Mouse (Mus musculus) CH12.LX (cell line): ENCODE data around the gene Prps1l1. TPM values are rescaled to one million over a fixed set of nuclear protein-coding genes. Genes with fewer than 3 reads are reported as not detected.

Experiments
- DNase-seq: peaks from one replicate; pipeline ENCODE4 v3.0.0-alpha.2; 2013; ENCODE audit errors: extremely low read depth
- H3K27ac ChIP-seq: 2 replicates; pipeline ENCODE4 v1.5.1; 2012; ENCODE audit warnings: low read depth, mild to moderate bottlenecking, control low read depth, moderate library complexity; ENCODE audit not compliant: insufficient read depth
- H3K27me3 ChIP-seq: replicated peaks from 2 replicates; pipeline ENCODE3; 2012; ENCODE audit warnings: inconsistent platforms
- H3K36me3 ChIP-seq, 2 experiments: replicated peaks in 1 of 2; 2 replicates each; pipeline versions ENCODE3 to v1.6.1; 2012; ENCODE audit warnings: inconsistent platforms in 1 of 2, low read length in 1 of 2, mild to moderate bottlenecking in 1 of 2, mixed read lengths in 1 of 2, moderate library complexity in 1 of 2; ENCODE audit not compliant: control insufficient read depth in 1 of 2, insufficient read depth in 1 of 2
- H3K4me1 ChIP-seq, 2 experiments: 2 replicates each; pipeline ENCODE4 v1.6.1; 2012; ENCODE audit warnings: inconsistent platforms in 1 of 2, moderate library complexity in 1 of 2; ENCODE audit not compliant: insufficient read depth in 2 of 2, control insufficient read depth in 1 of 2
- H3K4me2 ChIP-seq: 2 replicates; pipeline ENCODE4 v1.6.1; 2012; ENCODE audit warnings: low read depth, mild to moderate bottlenecking, control low read depth; ENCODE audit not compliant: poor library complexity, insufficient read depth, severe bottlenecking
- H3K4me3 ChIP-seq, 3 experiments: fragments of 150-350 bp in 1 of 3; sonication (generic) in 1 of 3; replicated peaks in 1 of 3; 2 replicates each; pipeline versions ENCODE3 to v1.5.1; 2011 to 2012; ENCODE audit warnings: low read depth in 2 of 3, low read length in 2 of 3, mild to moderate bottlenecking in 2 of 3, moderate library complexity in 2 of 3, control low read depth in 1 of 3, improper control_type of control experiment in 1 of 3, inconsistent platforms in 1 of 3, mixed read lengths in 1 of 3; ENCODE audit not compliant: poor library complexity in 1 of 3
- H3K79me2 ChIP-seq: replicated peaks from 2 replicates; pipeline ENCODE4 v1.6.1; 2012; ENCODE audit warnings: mild to moderate bottlenecking, moderate library complexity; ENCODE audit not compliant: control insufficient read depth, poor library complexity, insufficient read depth, severe bottlenecking; ENCODE audit errors: extremely low read depth
- H3K9ac ChIP-seq: 2 replicates; pipeline ENCODE4 v1.6.1; 2012; ENCODE audit warnings: low read depth, mild to moderate bottlenecking, control low read depth, moderate library complexity; ENCODE audit not compliant: insufficient read depth
- H3K9me3 ChIP-seq: replicated peaks from 2 replicates; pipeline ENCODE3; 2012; ENCODE audit warnings: low read length, inconsistent platforms, mixed read lengths
- BHLHE40 ChIP-seq: IDR thresholded peaks from 2 replicates; pipeline ENCODE4 v1.6.1; 2011; ENCODE audit warnings: mild to moderate bottlenecking, low read depth, low read length, improper control_type of control experiment
- CHD1 ChIP-seq: IDR thresholded peaks from 2 replicates; pipeline ENCODE4 v1.6.1; 2012; ENCODE audit warnings: low read depth, low read length, improper control_type of control experiment, inconsistent platforms
- CHD2 ChIP-seq: IDR thresholded peaks from 2 replicates; pipeline ENCODE4 v1.6.1; 2011; ENCODE audit warnings: low read length, improper control_type of control experiment
- CTCF ChIP-seq, 2 experiments: IDR thresholded peaks in 1 of 2; conservative IDR thresholded peaks in 1 of 2; 2 replicates each; pipeline ENCODE4 v1.5.1; 2011 to 2012; ENCODE audit warnings: low read depth in 2 of 2, low read length in 2 of 2, improper control_type of control experiment in 1 of 2, inconsistent platforms in 1 of 2, mild to moderate bottlenecking in 1 of 2, moderate library complexity in 1 of 2
- E2F4 ChIP-seq: IDR thresholded peaks from 2 replicates; pipeline ENCODE4 v1.6.1; 2011; ENCODE audit warnings: low read depth, low read length, improper control_type of control experiment; ENCODE audit not compliant: insufficient replicate concordance
- ELF1 ChIP-seq: IDR thresholded peaks from 2 replicates; pipeline ENCODE4 v1.6.1; 2014; ENCODE audit warnings: low read depth, mild to moderate bottlenecking, inconsistent platforms, low read length, improper control_type of control experiment
- ETS1 ChIP-seq: conservative IDR thresholded peaks from 2 replicates; pipeline ENCODE4 v1.6.1; 2012; ENCODE audit warnings: low read depth, mild to moderate bottlenecking, inconsistent platforms, low read length, improper control_type of control experiment, moderate library complexity
- IRF4 ChIP-seq: IDR thresholded peaks from 2 replicates; pipeline ENCODE4 v1.6.1; 2014; ENCODE audit warnings: low read depth, mild to moderate bottlenecking, inconsistent platforms, low read length, improper control_type of control experiment
- KAT2A ChIP-seq: IDR thresholded peaks from 2 replicates; pipeline ENCODE4 v1.6.1; 2012; ENCODE audit warnings: low read length, improper control_type of control experiment, inconsistent platforms; ENCODE audit not compliant: insufficient replicate concordance
- MAFK ChIP-seq: IDR thresholded peaks from 2 replicates; pipeline ENCODE4 v1.6.1; 2011; ENCODE audit warnings: low read length, improper control_type of control experiment; ENCODE audit not compliant: insufficient replicate concordance
- MAX ChIP-seq: IDR thresholded peaks from 2 replicates; pipeline ENCODE4 v1.6.1; 2011; ENCODE audit warnings: low read length, improper control_type of control experiment
- MAZ ChIP-seq: IDR thresholded peaks from 2 replicates; pipeline ENCODE4 v1.6.1; 2012; ENCODE audit warnings: low read depth, mild to moderate bottlenecking, inconsistent platforms, low read length, improper control_type of control experiment, moderate library complexity
- MXI1 ChIP-seq: IDR thresholded peaks from 2 replicates; pipeline ENCODE4 v1.6.1; 2011; ENCODE audit warnings: mild to moderate bottlenecking, low read depth, low read length, improper control_type of control experiment
- MYC ChIP-seq: IDR thresholded peaks from 2 replicates; pipeline ENCODE4 v1.6.1; 2011; ENCODE audit warnings: low read depth, mild to moderate bottlenecking, improper control_type of control experiment, low read length
- POLR2AphosphoS2 ChIP-seq: IDR thresholded peaks from 2 replicates; pipeline ENCODE4 v1.6.1; 2011; ENCODE audit warnings: low read depth, low read length, improper control_type of control experiment
- RCOR1 ChIP-seq: conservative IDR thresholded peaks from 2 replicates; pipeline ENCODE4 v1.6.1; 2012; ENCODE audit warnings: low read depth, mild to moderate bottlenecking, inconsistent platforms, low read length, improper control_type of control experiment
- SIN3A ChIP-seq: IDR thresholded peaks from 2 replicates; pipeline ENCODE4 v1.6.1; 2012; ENCODE audit warnings: low read length, improper control_type of control experiment, inconsistent platforms
- SMC3 ChIP-seq: IDR thresholded peaks from 2 replicates; pipeline ENCODE4 v1.6.1; 2011; ENCODE audit warnings: low read depth, low read length, improper control_type of control experiment
- TBP ChIP-seq: conservative IDR thresholded peaks from 2 replicates; pipeline ENCODE4 v1.6.1; 2011; ENCODE audit warnings: low read depth, low read length, improper control_type of control experiment
- TCF12 ChIP-seq: IDR thresholded peaks from 2 replicates; pipeline ENCODE4 v1.6.1; 2014; ENCODE audit warnings: low read depth, mild to moderate bottlenecking, inconsistent platforms, low read length, improper control_type of control experiment
- UBTF ChIP-seq: IDR thresholded peaks from 2 replicates; pipeline ENCODE4 v1.6.1; 2012; ENCODE audit warnings: low read depth, mild to moderate bottlenecking, inconsistent platforms, low read length, improper control_type of control experiment, moderate library complexity
- ZC3H11A ChIP-seq: IDR thresholded peaks from 2 replicates; pipeline ENCODE4 v1.6.1; 2012; ENCODE audit warnings: low read depth, mild to moderate bottlenecking, inconsistent platforms, low read length, improper control_type of control experiment
- ZMIZ1 ChIP-seq: IDR thresholded peaks from 2 replicates; pipeline ENCODE4 v1.6.1; 2012; ENCODE audit warnings: low read depth, mild to moderate bottlenecking, inconsistent platforms, low read length, improper control_type of control experiment
- dilution Hi-C: fragments of 300-500 bp; cut with MboI; formaldehyde crosslinking; loops from 2 replicates; pipeline ENCODE4 v1.14.3; 2020; ENCODE audit warnings: low sequenced_read_pairs; ENCODE audit not compliant: extremely low pct_unique_long_range_greater_than_20kb, extremely low pct_ligation_motif_present
- in situ Hi-C: fragments of 300-500 bp; cut with MboI; formaldehyde crosslinking; loops from 3 replicates; pipeline ENCODE4 v1.14.3; 2019; ENCODE audit warnings: low sequenced_read_pairs, low pct_ligation_motif_present, low pct_unique_long_range_greater_than_20kb, mixed read lengths
- polyA plus RNA-seq: library from polyadenylated mRNA; unstranded; fragments of >175 nt; gene quantifications from 2 replicates; pipeline ENCODE4 v1.2.1, GENCODE M21; 2012; ENCODE audit warnings: low read depth; ENCODE audit not compliant: insufficient read length
- total RNA-seq, 2 experiments: library from RNA; depleted of rRNA; stranded (reverse); fragments of 300-350 nt in 1 of 2; fragments of >200 nt in 1 of 2; gene quantifications; 2 replicates each; pipeline ENCODE4 v1.2.3; 2012 to 2014

Prps1l1 gene
- total and polyA plus RNA-seq, 3 experiments: not detected

DNA sequence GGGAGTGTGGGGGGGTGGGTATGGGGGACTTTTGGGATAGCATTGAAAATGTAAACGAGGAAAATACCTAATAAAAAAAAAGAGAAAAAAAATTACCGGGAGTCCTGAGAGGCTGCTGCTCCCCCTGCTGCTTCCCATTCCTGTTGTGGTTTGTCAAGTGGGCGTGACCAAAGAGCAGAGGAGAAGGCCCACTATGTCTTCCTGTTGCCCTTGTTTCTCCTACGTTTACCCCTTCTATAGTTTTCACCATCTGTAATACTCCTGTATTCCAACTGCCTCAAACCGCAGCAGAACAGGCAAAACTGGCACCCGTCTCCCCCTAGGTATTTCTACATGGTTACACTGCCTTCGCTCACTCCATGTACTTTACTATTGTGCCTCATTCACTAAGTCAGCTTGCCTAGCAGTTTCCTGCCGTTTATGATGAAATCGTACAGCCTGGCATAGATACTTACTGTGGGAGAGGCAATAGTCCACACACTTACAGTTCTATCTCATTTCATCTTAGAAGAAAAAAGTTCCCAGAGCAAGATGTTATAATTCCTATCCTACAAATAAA is 34.2 kb downstream of the Prps1l1 start:
- dilution Hi-C loops (no loop called here), in situ Hi-C loops (loop anchor here (25.0 kb wide), 1 partner anchor 356 kb away; no protein-coding TSS in a partner anchor)
- H3K9me3 ChIP-seq: no peaks in the 10 kb centered on the region
- H3K36me3 ChIP-seq: no peaks in the 10 kb centered on the region
- H3K4me1 ChIP-seq: peaks cover 0 to 4% of the 10 kb centered on the region in 2 experiments; a peak in 1 of 4 replicates
- no peak overlapping the region for H3K4me3 ChIP-seq
- H3K79me2 ChIP-seq: no peaks in the 10 kb centered on the region
- DNase-seq: no peak
- H3K27ac ChIP-seq: no peak overlapping the region
- no peak overlapping the region for H3K4me2 ChIP-seq
- no peak overlapping the region for H3K9ac ChIP-seq
- H3K27me3 ChIP-seq: no peaks in the 10 kb centered on the region
- TF ChIP-seq ELF1 (no peak), POLR2AphosphoS2 (no peak), CTCF (conservative IDR thresholded peaks at IDR 0.05 in 1 of 2, IDR thresholded peaks at IDR 0.05 in 1 of 2; ENCODE audit: low read depth in 2 of 2, low read length in 2 of 2) (no peak), MAX (no peak), MAFK (no peak), IRF4 (no peak), UBTF (no peak), ZC3H11A (no peak), TBP (no peak), CHD1 (no peak), SIN3A (no peak), ETS1 (no peak), TCF12 (no peak), E2F4 (no peak), MXI1 (no peak), MAZ (no peak), KAT2A (no peak), BHLHE40 (no peak), RCOR1 (no peak), SMC3 (no peak)

DNA sequence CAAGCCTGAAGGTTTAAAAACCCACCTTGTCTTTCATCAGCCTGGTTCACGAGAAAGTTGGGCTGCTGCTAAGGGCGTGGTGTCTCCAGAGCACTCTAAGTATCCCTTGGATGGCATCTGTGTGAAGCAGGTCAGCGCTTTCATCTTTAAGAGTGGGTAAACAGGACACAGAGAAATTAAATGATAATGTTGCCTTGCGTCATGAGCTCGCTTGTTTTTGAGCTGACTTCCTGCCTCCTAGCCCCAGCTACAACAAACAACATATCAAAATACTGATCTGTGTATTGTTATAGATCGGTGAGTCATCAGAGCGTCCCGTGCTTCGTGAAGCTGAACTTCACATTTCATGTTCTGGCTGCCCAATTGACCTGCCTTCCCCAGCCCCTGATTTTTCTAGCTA is 36.7 kb downstream of the Prps1l1 start:
- Histone ChIP-seq H3K36me3 (no peaks in the 10 kb centered on the region), H3K4me1 (peaks cover 2 to 10% of the 10 kb centered on the region in 2 experiments; a peak in 3 of 4 replicates), H3K79me2 (no peaks in the 10 kb centered on the region), H3K27ac (no peak overlapping the region)
- dilution Hi-C loops: no loop called here
- TF ChIP-seq CHD2 (no peak), UBTF (no peak), SMC3 (no peak), BHLHE40 (no peak), MYC (no peak), RCOR1 (no peak), ZMIZ1 (no peak)
- TF ChIP-seq, all 38 proteins: peak for 0
- H3K9ac ChIP-seq: no peak overlapping the region
- DNase-seq: no peak
- no peaks in the 10 kb centered on the region for H3K27me3 ChIP-seq
- in situ Hi-C loops: loop anchor here (25.0 kb wide), 1 partner anchor 359 kb away; no protein-coding TSS in a partner anchor
- no peak overlapping the region for H3K4me2 ChIP-seq
- no peaks in the 10 kb centered on the region for H3K9me3 ChIP-seq
- no peak overlapping the region for H3K4me3 ChIP-seq
